Mouse (Mus musculus) embryonic facial prominence, embryonic 10.5 days (tissue): ENCODE results near the gene Plxdc2. TPM values are rescaled to one million over a fixed set of nuclear protein-coding genes. Genes with fewer than 3 reads are reported as not detected.
A peak's percentile ranks its signal among the peaks of the same experiment; 100 is the strongest.

Experiments
- DNase-seq: peaks from one replicate; pipeline ENCODE4 v3.0.0-alpha.2; 2017; ENCODE audit warnings: low spot score
- H3K27ac ChIP-seq: fragments of 300-500 bp; sonication (generic); replicated peaks from 2 replicates; pipeline ENCODE4 v1.5.1; 2016; ENCODE audit warnings: mild to moderate bottlenecking
- H3K27me3 ChIP-seq: fragments of 300-500 bp; sonication (generic); replicated peaks from 2 replicates; pipeline ENCODE4 v1.6.1; 2016; ENCODE audit warnings: low read depth, mild to moderate bottlenecking; ENCODE audit not compliant: poor library complexity, severe bottlenecking
- H3K36me3 ChIP-seq: fragments of 300-500 bp; sonication (generic); replicated peaks from 2 replicates; pipeline ENCODE4 v1.6.1; 2016; ENCODE audit warnings: mild to moderate bottlenecking, moderate library complexity
- H3K4me1 ChIP-seq: fragments of 300-500 bp; sonication (generic); 2 replicates; pipeline ENCODE4 v1.6.1; 2016
- H3K4me3 ChIP-seq: fragments of 300-500 bp; sonication (generic); 2 replicates; pipeline ENCODE4 v1.5.1; 2016; ENCODE audit warnings: mild to moderate bottlenecking, moderate library complexity
- H3K9me3 ChIP-seq: fragments of 300-500 bp; sonication (generic); 2 replicates; pipeline ENCODE4 v1.6.1; 2016; ENCODE audit warnings: mild to moderate bottlenecking
- WGBS: fragments of 180-500 bp; shearing (Covaris S2); methylation state at CpG from one replicate; pipeline ENCODE4 v1.1.7; 2016; 5-methylcytosine and 5-hydroxymethylcytosine counted together
- polyA plus RNA-seq: library from polyadenylated mRNA; unstranded; fragments of >200 nt; fragmentation: Nextera tagmentation; extraction: Ambion mirVana; gene quantifications from 2 replicates; pipeline ENCODE4 v1.2.1, GENCODE M21; 2016

Plxdc2 gene
- polyA plus RNA-seq: 16.8 and 20.0 TPM in 2 replicates

- WGBS: under 1% methylated on average over 45 of the region's 45 CpGs
- H3K27ac ChIP-seq: peak within 1 kb of the TSS; percentile 92
- peak; percentile 86 for DNase-seq
- H3K36me3 ChIP-seq: no peaks in the 10 kb centered on the region
- no peaks in the 10 kb centered on the region; the same call in 1 of the 2 replicates for H3K27me3 ChIP-seq
- no peaks in the 10 kb centered on the region for H3K9me3 ChIP-seq
- peak within 1 kb of the TSS; percentile 70 for H3K4me3 ChIP-seq
- peaks cover 24% of the 10 kb centered on the region for H3K4me1 ChIP-seq
These were observed at the start of gene Plxdc2 for GRCm38 (mm10) chr2:16356106-16356818. TSS of gene Plxdc2 (plus strand) at chr2:16356304.

- H3K27ac ChIP-seq: no peak overlapping the region
- H3K36me3 ChIP-seq: no peaks in the 10 kb centered on the region
- no peaks in the 10 kb centered on the region for H3K4me1 ChIP-seq
- H3K9me3 ChIP-seq: no peaks in the 10 kb centered on the region
- DNase-seq: no peak
- no peak overlapping the region for H3K4me3 ChIP-seq
- no peaks in the 10 kb centered on the region for H3K27me3 ChIP-seq
- WGBS: 29% methylated on average over 2 of the region's 2 CpGs
These were observed 45.7 kb upstream of the Plxdc2 start for GRCm38 (mm10) chr2:16310387-16310786.

DNA sequence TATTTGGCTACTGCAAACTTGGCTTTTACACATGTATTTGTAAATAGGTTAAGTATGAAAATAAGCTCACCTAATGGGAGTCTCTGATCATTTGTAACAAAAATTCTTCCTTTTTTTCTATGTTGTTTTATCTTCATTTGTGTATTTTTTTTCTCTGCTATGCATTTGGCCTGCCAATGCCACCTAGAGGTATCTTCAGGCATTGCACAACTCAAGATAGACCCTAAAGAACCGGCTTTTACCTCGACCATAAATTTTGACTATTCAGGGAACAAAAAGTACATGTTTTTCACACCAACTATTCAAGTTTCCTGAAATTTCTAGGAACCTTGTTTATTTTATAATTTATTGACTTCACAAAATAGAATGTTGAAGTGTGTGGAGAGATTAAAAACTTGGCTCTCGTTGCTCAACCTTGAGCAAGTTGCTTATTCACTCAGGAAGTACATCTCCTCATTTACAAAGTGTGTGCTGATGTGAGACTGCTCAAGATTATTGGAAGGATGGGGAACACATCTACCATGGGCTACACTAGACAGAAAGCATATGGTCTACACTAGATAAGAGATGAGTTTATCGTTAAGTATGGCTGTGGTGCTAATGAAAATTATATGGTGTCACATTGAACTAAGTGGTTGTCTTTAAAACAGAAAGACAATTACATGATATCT lies 43.6 kb upstream of the Plxdc2 start:
- H3K4me1 ChIP-seq: no peaks in the 10 kb centered on the region
- H3K36me3 ChIP-seq: no peaks in the 10 kb centered on the region
- no peak for DNase-seq
- no peak overlapping the region for H3K4me3 ChIP-seq
- peaks cover 5% of the 10 kb centered on the region for H3K9me3 ChIP-seq
- WGBS: 63% methylated on average over 4 of the region's 4 CpGs
- no peak overlapping the region for H3K27ac ChIP-seq
- H3K27me3 ChIP-seq: no peaks in the 10 kb centered on the region

- no peak for DNase-seq
- Histone ChIP-seq H3K27ac (no peak overlapping the region), H3K9me3 (no peaks in the 10 kb centered on the region), H3K4me3 (no peak overlapping the region), H3K27me3 (no peaks in the 10 kb centered on the region), H3K36me3 (no peaks in the 10 kb centered on the region), H3K4me1 (no peaks in the 10 kb centered on the region)
- 32% methylated on average over 4 of the region's 4 CpGs for WGBS
These were observed 20.8 kb upstream of the Plxdc2 start for GRCm38 (mm10) chr2:16335194-16335781.

- Histone ChIP-seq H3K4me3 (no peak overlapping the region), H3K27me3 (no peaks in the 10 kb centered on the region), H3K36me3 (no peaks in the 10 kb centered on the region), H3K27ac (no peak overlapping the region), H3K4me1 (no peaks in the 10 kb centered on the region), H3K9me3 (no peaks in the 10 kb centered on the region)
- DNase-seq: no peak
- 73% methylated on average over 2 of the region's 2 CpGs for WGBS
These were observed 11.5 kb upstream of the Plxdc2 start for GRCm38 (mm10) chr2:16344564-16344963.

DNA sequence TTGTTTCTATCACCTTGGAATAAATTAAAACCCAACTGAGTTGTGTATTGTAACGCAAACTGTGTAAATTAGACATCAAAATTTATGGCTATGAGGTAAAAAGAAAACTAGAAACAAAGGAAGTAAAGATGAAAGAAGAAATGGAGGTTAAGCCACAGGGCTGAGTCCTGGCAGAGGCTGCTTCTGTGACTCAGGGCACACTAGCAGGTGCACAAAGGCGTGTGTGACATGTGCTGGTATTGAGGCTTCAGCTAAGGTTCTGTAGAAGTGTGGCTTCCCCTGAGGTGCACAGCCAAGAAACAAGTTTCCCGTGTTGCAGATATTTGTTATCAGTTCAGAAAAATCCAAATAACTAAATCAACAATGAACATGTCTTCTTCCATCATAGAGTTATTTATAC lies 5.0 kb upstream of the Plxdc2 start:
- 73% methylated on average over 3 of the region's 3 CpGs for WGBS
- Histone ChIP-seq H3K4me1 (peaks cover 8% of the 10 kb centered on the region), H3K36me3 (no peaks in the 10 kb centered on the region), H3K27ac (no peak overlapping the region), H3K9me3 (no peaks in the 10 kb centered on the region), H3K27me3 (no peaks in the 10 kb centered on the region), H3K4me3 (no peak overlapping the region)
- DNase-seq: no peak

- peak; percentile 92 for DNase-seq
- H3K27ac ChIP-seq: peak overlapping the region; percentile 92
- H3K4me1 ChIP-seq: peaks cover 24% of the 10 kb centered on the region
- no peaks in the 10 kb centered on the region; the same call in 1 of the 2 replicates for H3K27me3 ChIP-seq
- WGBS: under 1% methylated on average over 22 of the region's 22 CpGs
- no peaks in the 10 kb centered on the region for H3K36me3 ChIP-seq
- H3K9me3 ChIP-seq: no peaks in the 10 kb centered on the region
- peak overlapping the region; percentile 70 for H3K4me3 ChIP-seq
These were observed 446 bp upstream of the Plxdc2 start for GRCm38 (mm10) chr2:16355611-16356105.

GRCm38 (mm10) chr2:16356921-16357837 lies 1.1 kb downstream of the Plxdc2 start:
- WGBS: 1% methylated on average over 33 of the region's 33 CpGs
- peak overlapping the region; percentile 92 for H3K27ac ChIP-seq
- peaks cover 24% of the 10 kb centered on the region for H3K4me1 ChIP-seq
- peak overlapping the region; percentile 70 for H3K4me3 ChIP-seq
- H3K9me3 ChIP-seq: no peaks in the 10 kb centered on the region
- no peaks in the 10 kb centered on the region; the same call in 1 of the 2 replicates for H3K27me3 ChIP-seq
- DNase-seq: peak; percentile 60
- no peaks in the 10 kb centered on the region for H3K36me3 ChIP-seq

DNA sequence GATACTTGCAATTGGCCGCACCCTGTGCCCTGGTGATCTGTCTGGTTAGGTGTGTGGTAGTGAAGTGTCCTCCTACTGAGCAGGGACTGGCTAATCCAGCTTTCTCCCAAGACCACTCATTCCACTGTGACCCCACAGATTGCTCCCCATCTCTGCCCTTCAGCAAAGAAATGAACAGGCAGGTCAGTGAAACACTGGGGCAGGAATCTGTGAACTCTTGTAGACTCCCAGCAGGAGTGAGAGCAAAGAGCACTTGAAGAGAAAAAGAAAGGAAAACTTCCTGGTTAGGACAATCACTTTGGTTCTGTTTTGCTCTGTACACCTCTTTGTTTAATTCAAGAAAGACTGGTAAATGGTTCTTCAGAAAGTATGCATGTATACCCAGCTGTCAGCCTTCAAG lies 1.8 kb downstream of the Plxdc2 start:
- Histone ChIP-seq H3K4me1 (peaks cover 28% of the 10 kb centered on the region), H3K36me3 (no peaks in the 10 kb centered on the region), H3K9me3 (no peaks in the 10 kb centered on the region), H3K27ac (peak overlapping the region; percentile 92; the same call in 1 of the 2 replicates), H3K4me3 (peak overlapping the region; percentile 70), H3K27me3 (no peaks in the 10 kb centered on the region; the same call in 1 of the 2 replicates)
- DNase-seq: no peak
- 5% methylated on average over 1 of the region's 1 CpGs for WGBS

GRCm38 (mm10) chr2:16359341-16359928 lies 3.3 kb downstream of the Plxdc2 start:
- H3K36me3 ChIP-seq: no peaks in the 10 kb centered on the region
- 64% methylated on average over 3 of the region's 3 CpGs for WGBS
- peaks cover 31% of the 10 kb centered on the region for H3K4me1 ChIP-seq
- H3K27ac ChIP-seq: no peak overlapping the region
- H3K9me3 ChIP-seq: no peaks in the 10 kb centered on the region
- peak overlapping the region; percentile 70; the same call in 1 of the 2 replicates for H3K4me3 ChIP-seq
- H3K27me3 ChIP-seq: no peaks in the 10 kb centered on the region; the same call in 1 of the 2 replicates
- no peak for DNase-seq

GRCm38 (mm10) chr2:16364749-16365148 lies 8.6 kb downstream of the Plxdc2 start:
- no peaks in the 10 kb centered on the region for H3K27me3 ChIP-seq
- no peaks in the 10 kb centered on the region for H3K9me3 ChIP-seq
- WGBS: 76% methylated on average over 1 of the region's 1 CpGs
- no peak overlapping the region for H3K4me3 ChIP-seq
- no peaks in the 10 kb centered on the region for H3K36me3 ChIP-seq
- H3K4me1 ChIP-seq: peaks cover 14% of the 10 kb centered on the region
- DNase-seq: no peak
- H3K27ac ChIP-seq: no peak overlapping the region
